Mouse (Mus musculus): ENCODE measurements around the gene Btbd11. TPM values are rescaled to one million over a fixed set of nuclear protein-coding genes. Genes with fewer than 3 reads are reported as not detected.

Gene Btbd11
- polyA plus RNA-seq, 1 experiment = 4.9 TPM

DNA sequence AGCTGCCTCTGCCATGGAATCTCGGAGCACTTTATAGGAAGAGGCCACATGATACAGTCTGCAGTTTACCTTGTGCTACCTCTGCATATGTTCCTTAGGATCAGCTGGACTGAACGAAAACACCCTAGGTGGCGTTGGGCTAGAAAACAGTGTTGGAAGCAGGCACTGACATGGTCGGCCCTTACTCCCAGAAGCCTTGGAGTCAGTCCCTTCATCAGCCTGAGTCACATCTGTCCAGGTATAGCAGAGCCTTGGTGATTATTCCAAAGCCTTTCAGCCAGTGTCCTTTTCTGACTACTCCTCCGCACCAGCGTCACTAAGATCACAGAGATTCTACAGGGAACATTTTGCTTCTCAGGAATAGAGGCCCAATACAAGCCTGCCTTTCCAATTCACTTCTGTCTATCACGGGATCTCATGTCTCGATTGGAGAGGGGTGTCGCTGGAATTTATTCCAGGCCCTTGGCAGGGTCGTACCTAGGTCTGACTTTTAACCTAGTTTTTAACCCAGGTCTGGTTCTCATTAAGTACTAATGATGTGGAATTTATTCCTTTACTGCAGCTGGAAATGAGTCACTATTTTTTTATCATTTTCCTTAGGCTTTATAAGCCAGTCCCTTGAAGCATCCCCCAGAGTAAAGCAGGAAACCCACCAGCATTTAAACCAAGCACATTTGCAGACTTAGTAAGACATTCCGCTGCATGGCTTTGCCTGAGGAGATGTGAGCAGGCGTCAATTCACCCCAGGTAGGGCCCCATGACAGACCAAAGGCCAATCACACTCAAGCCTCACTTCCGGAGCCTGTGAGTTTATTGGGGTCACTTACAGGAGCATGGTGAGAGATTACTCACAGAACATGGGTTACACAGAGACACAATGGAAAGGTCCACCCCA is 192.2 kb downstream of the Btbd11 start:
- no peak overlapping the region for H3K27ac ChIP-seq (ENCODE audit: insufficient read depth, low read length)
- H3K4me1 ChIP-seq (ENCODE audit: control insufficient read depth, insufficient read depth, low read length) = no peaks in the 10 kb centered on the region
- no peaks in the 10 kb centered on the region for H3K36me3 ChIP-seq (ENCODE audit: control insufficient read depth, insufficient read depth, low read length, poor library complexity, severe bottlenecking)
- no peaks in the 10 kb centered on the region for H3K27me3 ChIP-seq (ENCODE audit: control insufficient read depth, insufficient read depth, low read length, poor library complexity, severe bottlenecking)
- TF ChIP-seq POLR2A (IDR thresholded peaks at IDR 0.05; ENCODE audit: insufficient read depth, low read length) = no peak
- no peak for TF ChIP-seq EP300 (IDR thresholded peaks at IDR 0.05; ENCODE audit: insufficient read depth, low read depth, low read length)
- no peak for TF ChIP-seq CTCF (IDR thresholded peaks at IDR 0.05; ENCODE audit: low read depth, low read length)
- no peaks in the 10 kb centered on the region; the same call in 1 of the 2 replicates for H3K9me3 ChIP-seq (replicated peaks; ENCODE audit: control insufficient read depth, insufficient read depth, low read length, poor library complexity, severe bottlenecking)
- H3K4me3 ChIP-seq (ENCODE audit: low read depth, low read length) = no peak overlapping the region
- no peak overlapping the region for H3K9ac ChIP-seq (ENCODE audit: low read depth, poor library complexity, severe bottlenecking)

DNA sequence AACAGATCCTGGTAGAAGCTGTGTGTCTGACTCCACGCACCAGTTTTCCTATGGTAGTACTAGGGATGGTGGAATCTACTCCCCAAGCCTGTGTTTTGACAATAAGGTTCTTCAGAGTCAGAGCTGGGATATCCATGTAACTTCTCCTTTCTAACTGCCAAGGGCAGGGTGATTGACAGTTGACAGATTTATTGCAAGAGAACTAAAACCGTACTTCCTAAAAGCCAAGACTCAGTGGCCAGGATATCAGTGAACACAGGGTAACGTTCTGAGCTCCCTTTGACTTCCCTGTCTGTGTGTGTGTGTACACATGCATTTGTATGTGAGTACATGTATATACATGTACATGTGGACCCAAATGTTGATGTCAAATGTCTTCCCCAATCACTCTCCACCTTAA is 201.1 kb downstream of the Btbd11 start:
- H3K36me3 ChIP-seq (ENCODE audit: control insufficient read depth, insufficient read depth, low read length, poor library complexity, severe bottlenecking) = no peaks in the 10 kb centered on the region
- H3K27me3 ChIP-seq (ENCODE audit: control insufficient read depth, insufficient read depth, low read length, poor library complexity, severe bottlenecking) = no peaks in the 10 kb centered on the region
- H3K9ac ChIP-seq (ENCODE audit: low read depth, poor library complexity, severe bottlenecking) = no peak overlapping the region
- no peaks in the 10 kb centered on the region for H3K4me1 ChIP-seq (ENCODE audit: control insufficient read depth, insufficient read depth, low read length)
- H3K9me3 ChIP-seq (replicated peaks; ENCODE audit: control insufficient read depth, insufficient read depth, low read length, poor library complexity, severe bottlenecking) = no peaks in the 10 kb centered on the region
- TF ChIP-seq CTCF (IDR thresholded peaks at IDR 0.05; ENCODE audit: low read depth, low read length) (no peak), POLR2A (IDR thresholded peaks at IDR 0.05; ENCODE audit: insufficient read depth, low read length) (no peak), EP300 (IDR thresholded peaks at IDR 0.05; ENCODE audit: insufficient read depth, low read depth, low read length) (no peak)
- H3K27ac ChIP-seq (ENCODE audit: insufficient read depth, low read length) = no peak overlapping the region
- H3K4me3 ChIP-seq (ENCODE audit: low read depth, low read length) = no peak overlapping the region

DNA sequence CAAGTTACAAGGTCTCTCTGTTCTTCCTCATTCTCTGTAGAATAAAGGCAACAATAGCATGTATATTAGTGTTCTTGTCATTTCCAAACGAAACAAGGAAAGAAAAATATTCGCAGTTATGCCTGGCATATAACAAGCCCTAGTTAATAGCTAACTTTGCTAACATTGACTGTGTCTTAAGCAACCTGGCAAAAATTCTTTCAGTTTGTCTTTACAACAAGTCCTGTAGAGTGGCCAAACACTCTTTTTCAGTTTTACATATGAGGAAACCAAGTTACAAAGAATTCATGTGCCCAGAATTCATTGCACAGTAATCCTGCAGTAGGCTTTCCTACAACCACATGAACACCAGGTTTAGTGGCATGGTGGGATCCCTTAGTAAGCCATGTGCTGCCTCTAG is 203.4 kb downstream of the Btbd11 start:
- H3K9ac ChIP-seq (ENCODE audit: low read depth, poor library complexity, severe bottlenecking) = no peak overlapping the region
- H3K4me1 ChIP-seq (ENCODE audit: control insufficient read depth, insufficient read depth, low read length) = no peaks in the 10 kb centered on the region
- H3K27me3 ChIP-seq (ENCODE audit: control insufficient read depth, insufficient read depth, low read length, poor library complexity, severe bottlenecking) = no peaks in the 10 kb centered on the region
- no peaks in the 10 kb centered on the region for H3K9me3 ChIP-seq (replicated peaks; ENCODE audit: control insufficient read depth, insufficient read depth, low read length, poor library complexity, severe bottlenecking)
- H3K36me3 ChIP-seq (ENCODE audit: control insufficient read depth, insufficient read depth, low read length, poor library complexity, severe bottlenecking) = no peaks in the 10 kb centered on the region
- H3K27ac ChIP-seq (ENCODE audit: insufficient read depth, low read length) = no peak overlapping the region
- no peak for TF ChIP-seq POLR2A (IDR thresholded peaks at IDR 0.05; ENCODE audit: insufficient read depth, low read length)
- TF ChIP-seq CTCF (IDR thresholded peaks at IDR 0.05; ENCODE audit: low read depth, low read length) = no peak
- no peak for TF ChIP-seq EP300 (IDR thresholded peaks at IDR 0.05; ENCODE audit: insufficient read depth, low read depth, low read length)
- H3K4me3 ChIP-seq (ENCODE audit: low read depth, low read length) = no peak overlapping the region

DNA sequence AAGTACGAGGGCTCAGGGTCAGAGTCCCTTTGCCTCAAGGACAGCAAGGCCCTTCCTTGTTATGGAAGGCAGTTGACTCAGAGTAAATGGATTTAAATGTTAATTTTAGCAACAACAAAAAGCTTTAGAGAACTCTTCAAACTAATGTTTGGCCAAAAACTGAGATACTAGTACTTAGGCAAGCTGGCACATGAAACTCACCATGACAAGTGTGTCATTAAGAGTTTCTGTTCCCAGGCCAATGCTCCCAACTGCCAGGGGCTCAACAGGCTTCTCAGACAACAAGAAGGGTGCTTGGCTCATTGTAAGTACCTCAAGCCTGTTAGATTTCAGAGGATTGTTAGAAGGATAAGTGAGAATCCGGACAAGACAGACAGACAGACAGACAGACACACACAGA is 204.7 kb downstream of the Btbd11 start:
- no peak overlapping the region for H3K4me3 ChIP-seq (ENCODE audit: low read depth, low read length)
- H3K27ac ChIP-seq (ENCODE audit: insufficient read depth, low read length) = no peak overlapping the region
- TF ChIP-seq POLR2A (IDR thresholded peaks at IDR 0.05; ENCODE audit: insufficient read depth, low read length) (no peak), EP300 (IDR thresholded peaks at IDR 0.05; ENCODE audit: insufficient read depth, low read depth, low read length) (no peak), CTCF (IDR thresholded peaks at IDR 0.05; ENCODE audit: low read depth, low read length) (no peak)
- peaks cover 1% of the 10 kb centered on the region for H3K4me1 ChIP-seq (ENCODE audit: control insufficient read depth, insufficient read depth, low read length)
- H3K9ac ChIP-seq (ENCODE audit: low read depth, poor library complexity, severe bottlenecking) = no peak overlapping the region
- H3K36me3 ChIP-seq (ENCODE audit: control insufficient read depth, insufficient read depth, low read length, poor library complexity, severe bottlenecking) = no peaks in the 10 kb centered on the region
- H3K27me3 ChIP-seq (ENCODE audit: control insufficient read depth, insufficient read depth, low read length, poor library complexity, severe bottlenecking) = no peaks in the 10 kb centered on the region
- H3K9me3 ChIP-seq (replicated peaks; ENCODE audit: control insufficient read depth, insufficient read depth, low read length, poor library complexity, severe bottlenecking) = no peaks in the 10 kb centered on the region

DNA sequence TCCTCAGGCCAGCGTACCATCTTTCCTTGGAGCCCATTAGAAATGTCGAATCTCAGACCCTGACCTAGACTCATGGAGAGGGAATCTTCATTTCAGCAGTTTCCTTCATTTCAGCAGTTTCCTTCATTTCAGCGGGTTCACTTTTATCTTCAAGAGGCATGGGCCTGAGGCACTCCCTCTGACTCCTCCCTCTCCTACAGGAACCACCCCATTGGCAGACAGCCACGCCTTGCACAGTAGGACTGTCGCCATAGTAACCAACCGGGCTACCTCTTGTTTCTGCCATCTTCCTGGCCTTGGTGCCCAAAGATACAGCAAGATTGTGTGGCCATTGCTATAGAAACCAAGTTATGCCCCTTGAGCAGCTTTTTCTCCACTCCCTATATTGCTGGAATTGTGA is 205.4 kb downstream of the Btbd11 start:
- Histone ChIP-seq H3K27me3 (ENCODE audit: control insufficient read depth, insufficient read depth, low read length, poor library complexity, severe bottlenecking) (no peaks in the 10 kb centered on the region), H3K27ac (ENCODE audit: insufficient read depth, low read length) (no peak overlapping the region), H3K9ac (ENCODE audit: low read depth, poor library complexity, severe bottlenecking) (no peak overlapping the region), H3K36me3 (ENCODE audit: control insufficient read depth, insufficient read depth, low read length, poor library complexity, severe bottlenecking) (no peaks in the 10 kb centered on the region), H3K9me3 (replicated peaks; ENCODE audit: control insufficient read depth, insufficient read depth, low read length, poor library complexity, severe bottlenecking) (no peaks in the 10 kb centered on the region), H3K4me3 (ENCODE audit: low read depth, low read length) (no peak overlapping the region), H3K4me1 (ENCODE audit: control insufficient read depth, insufficient read depth, low read length) (peaks cover 2% of the 10 kb centered on the region)
- TF ChIP-seq CTCF (IDR thresholded peaks at IDR 0.05; ENCODE audit: low read depth, low read length) = no peak
- TF ChIP-seq POLR2A (IDR thresholded peaks at IDR 0.05; ENCODE audit: insufficient read depth, low read length) = no peak
- no peak for TF ChIP-seq EP300 (IDR thresholded peaks at IDR 0.05; ENCODE audit: insufficient read depth, low read depth, low read length)

DNA sequence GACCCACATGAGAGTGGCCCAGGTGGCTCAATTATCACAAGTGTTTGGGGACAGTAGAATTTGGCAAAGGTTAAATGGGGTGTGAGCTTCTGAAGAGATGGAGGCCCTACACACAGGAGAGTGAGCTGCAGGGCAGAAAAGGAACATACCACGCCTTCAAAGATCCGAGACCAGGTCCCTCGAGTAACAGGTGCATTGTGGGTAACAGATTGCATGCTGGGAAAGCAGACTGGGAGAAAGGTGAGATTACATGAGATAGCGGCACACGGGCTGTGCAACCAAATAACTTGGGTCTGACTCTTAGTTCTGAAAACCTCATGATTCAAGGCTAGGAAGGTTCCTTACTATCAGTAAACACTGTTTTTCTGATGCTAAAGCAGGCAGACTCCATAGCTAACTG is 209.7 kb downstream of the Btbd11 start:
- no peak overlapping the region for H3K4me3 ChIP-seq (ENCODE audit: low read depth, low read length)
- no peak for TF ChIP-seq POLR2A (IDR thresholded peaks at IDR 0.05; ENCODE audit: insufficient read depth, low read length)
- TF ChIP-seq CTCF (IDR thresholded peaks at IDR 0.05; ENCODE audit: low read depth, low read length) = no peak
- no peak for TF ChIP-seq EP300 (IDR thresholded peaks at IDR 0.05; ENCODE audit: insufficient read depth, low read depth, low read length)
- no peak overlapping the region for H3K9ac ChIP-seq (ENCODE audit: low read depth, poor library complexity, severe bottlenecking)

More for the DNA sequence above, 209.7 kb downstream of the Btbd11 start:
- Histone ChIP-seq H3K9me3 (replicated peaks; ENCODE audit: control insufficient read depth, insufficient read depth, low read length, poor library complexity, severe bottlenecking) (no peaks in the 10 kb centered on the region), H3K4me1 (ENCODE audit: control insufficient read depth, insufficient read depth, low read length) (peaks cover 2% of the 10 kb centered on the region), H3K27ac (ENCODE audit: insufficient read depth, low read length) (no peak overlapping the region), H3K36me3 (ENCODE audit: control insufficient read depth, insufficient read depth, low read length, poor library complexity, severe bottlenecking) (no peaks in the 10 kb centered on the region), H3K27me3 (ENCODE audit: control insufficient read depth, insufficient read depth, low read length, poor library complexity, severe bottlenecking) (no peaks in the 10 kb centered on the region; the same call in 1 of the 2 replicates)
